Comparison of ENCODE assay signal across 14 mouse cellular contexts in the genomic region with DNA sequence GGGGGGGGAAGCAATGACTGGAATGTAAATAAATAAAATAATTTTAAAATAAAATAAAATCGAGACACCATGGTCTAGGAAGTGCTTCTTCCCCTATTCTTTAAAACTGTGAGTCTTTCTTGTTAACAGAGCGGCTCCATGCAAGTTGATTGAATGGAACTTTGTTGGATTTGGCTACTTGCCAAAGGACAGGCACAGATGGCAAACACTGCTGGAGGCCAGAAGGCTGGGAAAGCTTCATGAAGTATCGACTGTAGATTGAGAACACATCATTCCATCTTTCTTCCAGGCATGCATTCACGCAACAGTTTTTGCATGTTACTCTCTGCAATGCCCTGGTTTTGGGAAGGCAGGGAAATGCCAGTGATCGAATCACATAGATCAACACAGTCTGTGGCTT. TPM values are rescaled to one million over a fixed set of nuclear protein-coding genes. Genes with fewer than 3 reads are reported as not detected.
DNase-seq lines count a peak whose midpoint lies in the region; ATAC-seq lines count a peak whose summit lies in the region.
"Had no signal": no experiment of that assay in that cellular context is flagged by ENCODE, and none has a peak within 500 bp of the region (broad histone marks: within the 10 kb centered on the region; RNA-seq: fewer than 3 reads in every experiment).

No protein-coding gene starts in this region.

- intact Hi-C loops in heart, postnatal 14 days (cut with DNase I), result loop anchor here (10.0 kb wide), 1 partner anchor 76 kb away; no protein-coding TSS in a partner anchor

- H3K27me3 ChIP-seq in hindbrain, embryonic 14.5 days (ENCODE audit: control insufficient read depth, insufficient read depth, low read length), result peaks cover 14% of the 10 kb centered on the region
- H3K27me3 ChIP-seq in hindbrain, embryonic 10.5 days (ENCODE audit: insufficient read depth, poor library complexity, severe bottlenecking), result peaks cover 51% of the 10 kb centered on the region

- H3K4me2 ChIP-seq in hindbrain, embryonic 14.5 days (replicated peaks), result no peak overlapping the region
- H3K4me2 ChIP-seq: heart, embryonic 15.5 days; kidney, embryonic 15.5 days; lung, embryonic 15.5 days had no signal

- H3K4me1 ChIP-seq in hindbrain, embryonic 14.5 days (replicated peaks; ENCODE audit: control insufficient read depth, insufficient read depth, low read length), result 0 out of 2 replicates have a peak, but pooled peaks cover 14% of the 10 kb centered on the region
- H3K4me1 ChIP-seq in hindbrain, embryonic 10.5 days (replicated peaks), result peaks cover 10% of the 10 kb centered on the region
- H3K4me1 ChIP-seq: lung, embryonic 15.5 days had no signal

- no peak overlapping the region for H3K27ac ChIP-seq in hindbrain, embryonic 14.5 days
- no peak overlapping the region for H3K27ac ChIP-seq in hindbrain, embryonic 10.5 days
- H3K27ac ChIP-seq: heart, embryonic 15.5 days; kidney, embryonic 15.5 days; lung, embryonic 15.5 days had no signal

- ATAC-seq in hindbrain, embryonic 14.5 days (ENCODE audit: low FRiP score), result no peak
- ATAC-seq: CD4-positive, CD25-positive, alpha-beta regulatory T cell, adult 4 months; midbrain, embryonic 16.5 days had no signal

- no peak overlapping the region for H3K9ac ChIP-seq in hindbrain, embryonic 14.5 days
- H3K9ac ChIP-seq: heart, embryonic 15.5 days; kidney, embryonic 15.5 days; lung, embryonic 15.5 days had no signal

- 45% methylated on average over 5 of the region's 5 CpGs for WGBS in hindbrain, embryonic 14.5 days
- WGBS in hindbrain, embryonic 10.5 days, result 72% methylated on average over 5 of the region's 5 CpGs
- 38% methylated on average over 5 of the region's 5 CpGs for WGBS in large intestine, adult 2 months

- H3K4me3 ChIP-seq in hindbrain, embryonic 14.5 days (replicated peaks; ENCODE audit: low read length), result no peak overlapping the region
- H3K4me3 ChIP-seq in hindbrain, embryonic 10.5 days, result no peak overlapping the region
- H3K4me3 ChIP-seq: heart, embryonic 15.5 days; kidney, embryonic 15.5 days; lung, embryonic 15.5 days had no signal

- no peaks in the 10 kb centered on the region for H3K36me3 ChIP-seq in hindbrain, embryonic 14.5 days (replicated peaks; ENCODE audit: control insufficient read depth, insufficient read depth)
- H3K36me3 ChIP-seq in hindbrain, embryonic 10.5 days, result no peaks in the 10 kb centered on the region
- H3K36me3 ChIP-seq: heart, embryonic 15.5 days; kidney, embryonic 15.5 days; lung, embryonic 15.5 days had no signal

- H3K9me3 ChIP-seq in hindbrain, embryonic 14.5 days (ENCODE audit: control insufficient read depth, low read length), result no peaks in the 10 kb centered on the region
- H3K9me3 ChIP-seq in hindbrain, embryonic 10.5 days, result no peaks in the 10 kb centered on the region
- H3K9me3 ChIP-seq: heart, embryonic 15.5 days; kidney, embryonic 15.5 days; lung, embryonic 15.5 days had no signal

- DNase-seq in hindbrain, embryonic 14.5 days (ENCODE audit: low spot score), result peak; percentile 52
- DNase-seq in hindbrain, embryonic 10.5 days (ENCODE audit: low spot score), result no peak
- peak; percentile 39 for DNase-seq in MN1 (ENCODE audit: low spot score)
- peak; percentile 24 for DNase-seq in cerebellum, adult 11-12 months
- DNase-seq in large intestine, adult 2 months (ENCODE audit: low read depth, low spot score), result peak; percentile 8
- no peak for DNase-seq in kidney, postnatal 4 days
- DNase-seq in heart, postnatal 14 days, result no peak

RNA-seq across cellular contexts. Expression of a gene that starts 4.3 kb away (rescaled TPM):
- polyA plus RNA-seq in hindbrain, embryonic 14.5 days (2014; fragmentation: Nextera tagmentation; extraction: Ambion mirVana), result 33.0 and 33.8 TPM in 2 replicates
- polyA plus RNA-seq in hindbrain, embryonic 10.5 days (2016; fragmentation: Nextera tagmentation; extraction: Ambion mirVana), result 18.2 and 23.1 TPM in 2 replicates
- polyA plus RNA-seq in large intestine, adult 2 months (2012; rRNA removed), result 0.18 and 0.32 TPM in 2 replicates
- under 1 TPM; 0.36 to 0.98 TPM for total RNA-seq in heart, postnatal 14 days (2021)
- total RNA-seq: neutrophil, adult 5-6 weeks had no signal
- polyA plus RNA-seq: CD4-positive, CD25-positive, alpha-beta regulatory T cell, adult 4 months; small intestine, adult 2 months had no signal

Comparison
In these comparisons a context has a peak if more than half of its experiments do, and no peak if none do; other contexts are left out.
1. DNase-seq: peak in hindbrain, embryonic 14.5 days (single experiment), MN1 (single experiment), cerebellum, adult 11-12 months (single experiment) and large intestine, adult 2 months (single experiment); none in hindbrain, embryonic 10.5 days (single experiment), kidney, postnatal 4 days (0 of 2) and heart, postnatal 14 days (0 of 2).
2. RNA of a gene that starts 4.3 kb away (polyA plus RNA-seq): 33.0 to 33.8 TPM in hindbrain, embryonic 14.5 days and 18.2 to 23.1 TPM in hindbrain, embryonic 10.5 days; 0.18 to 0.32 TPM in large intestine, adult 2 months; every median in the first group is over 10 times any median in the second.